9 mouse cellular contexts compared by ENCODE assay signal in the genomic region with DNA sequence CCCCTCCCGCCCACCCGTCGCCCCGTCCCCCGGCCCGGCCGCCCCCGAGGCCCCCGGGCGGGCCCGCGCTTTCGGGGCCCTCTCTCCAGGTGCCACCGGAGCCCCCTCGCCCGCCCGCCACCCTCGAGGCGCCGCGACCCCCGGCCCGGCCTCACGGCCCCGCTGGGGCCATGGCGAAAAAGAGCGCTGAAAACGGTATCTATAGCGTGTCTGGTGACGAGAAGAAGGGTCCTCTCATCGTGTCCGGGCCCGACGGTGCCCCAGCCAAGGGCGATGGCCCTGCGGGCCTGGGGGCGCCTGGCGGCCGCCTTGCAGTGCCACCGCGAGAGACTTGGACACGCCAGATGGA. TPM values are rescaled to one million over a fixed set of nuclear protein-coding genes. Genes with fewer than 3 reads are reported as not detected.
A peak's percentile ranks its signal among the peaks of the same experiment; 100 is the strongest.
DNase-seq lines count a peak whose midpoint lies in the region; ATAC-seq and TF ChIP-seq lines count a peak whose summit lies in the region.
"Had no signal": no experiment of that assay in that cellular context is flagged by ENCODE, and none has a peak within 500 bp of the region (broad histone marks: within the 10 kb centered on the region; RNA-seq: fewer than 3 reads in every experiment).

No protein-coding gene starts in this region.

- no peaks in the 10 kb centered on the region for H3K9me3 ChIP-seq in embryonic facial prominence, embryonic 12.5 days
- no peaks in the 10 kb centered on the region for H3K9me3 ChIP-seq in hindbrain, embryonic 16.5 days (ENCODE audit: control insufficient read depth, low read length)
- H3K9me3 ChIP-seq in midbrain, embryonic 16.5 days (replicated peaks; ENCODE audit: control insufficient read depth, low read length, poor library complexity, severe bottlenecking): no peaks in the 10 kb centered on the region; the same call in 1 of the 2 replicates

- ATAC-seq in embryonic facial prominence, embryonic 12.5 days (ENCODE audit: insufficient number of reproducible peaks, insufficient read depth, low FRiP score, low TSS enrichment): no peak
- ATAC-seq in hindbrain, embryonic 16.5 days: no peak; the same call in 1 of the 2 replicates
- no peak; the same call in 1 of the 2 replicates for ATAC-seq in midbrain, embryonic 16.5 days
- ATAC-seq in erythroid progenitor cell, adult 5-6 weeks (replicated peaks; ENCODE audit: low FRiP score, poor library complexity, severe bottlenecking): no peak

- peak overlapping the region; percentile 78 for H3K9ac ChIP-seq in embryonic facial prominence, embryonic 12.5 days
- peak overlapping the region; percentile 78 for H3K9ac ChIP-seq in hindbrain, embryonic 16.5 days (ENCODE audit: low read depth, low read length)
- peak overlapping the region; percentile 77 for H3K9ac ChIP-seq in midbrain, embryonic 16.5 days (ENCODE audit: low read depth, low read length)

- H3K4me1 ChIP-seq in embryonic facial prominence, embryonic 12.5 days: 0 out of 2 replicates have a peak, but pooled peaks cover 6% of the 10 kb centered on the region
- peaks cover 11% of the 10 kb centered on the region for H3K4me1 ChIP-seq in hindbrain, embryonic 16.5 days (ENCODE audit: control insufficient read depth, insufficient read depth, low read depth, low read length)
- peaks cover 12% of the 10 kb centered on the region for H3K4me1 ChIP-seq in midbrain, embryonic 16.5 days (ENCODE audit: control insufficient read depth, insufficient read depth, low read length)

- peak overlapping the region; percentile 94 for H3K27ac ChIP-seq in layer of hippocampus, adult 2 months
- 0 out of 2 replicates have a peak overlapping the region, but pooled peaks have one; percentile 65 for H3K27ac ChIP-seq in embryonic facial prominence, embryonic 12.5 days
- H3K27ac ChIP-seq in hindbrain, embryonic 16.5 days (ENCODE audit: low read depth, low read length): peak overlapping the region; percentile 76
- peak overlapping the region; percentile 70 for H3K27ac ChIP-seq in midbrain, embryonic 16.5 days (ENCODE audit: low read length)

- peak overlapping the region; percentile 69 for H3K4me3 ChIP-seq in layer of hippocampus, adult 2 months
- peak overlapping the region; percentile 60 for H3K4me3 ChIP-seq in embryonic facial prominence, embryonic 12.5 days
- peak overlapping the region; percentile 63 for H3K4me3 ChIP-seq in hindbrain, embryonic 16.5 days (ENCODE audit: low read length)
- H3K4me3 ChIP-seq in midbrain, embryonic 16.5 days (ENCODE audit: low read depth, low read length): peak overlapping the region; percentile 61

- H3K36me3 ChIP-seq in embryonic facial prominence, embryonic 12.5 days: 0 out of 2 replicates have a peak, but pooled peaks cover 2% of the 10 kb centered on the region
- H3K36me3 ChIP-seq in hindbrain, embryonic 16.5 days (ENCODE audit: control insufficient read depth, insufficient read depth, low read length): no peaks in the 10 kb centered on the region
- H3K36me3 ChIP-seq in midbrain, embryonic 16.5 days (ENCODE audit: control insufficient read depth, insufficient read depth, low read length): 0 out of 2 replicates have a peak, but pooled peaks cover 3% of the 10 kb centered on the region

- peak overlapping the region; percentile 67 for H3K4me2 ChIP-seq in embryonic facial prominence, embryonic 12.5 days (replicated peaks)
- peak overlapping the region; percentile 74 for H3K4me2 ChIP-seq in hindbrain, embryonic 16.5 days (ENCODE audit: low read length)
- H3K4me2 ChIP-seq in midbrain, embryonic 16.5 days (ENCODE audit: low read length): peak overlapping the region; percentile 80

- WGBS in embryonic facial prominence, embryonic 12.5 days: 13% methylated on average over 35 of the region's 42 CpGs
- WGBS in hindbrain, embryonic 16.5 days: 16% methylated on average over 21 of the region's 42 CpGs
- WGBS in midbrain, embryonic 16.5 days: 20% methylated on average over 18 of the region's 42 CpGs

- peaks cover 3% of the 10 kb centered on the region; the same call in 1 of the 2 replicates for H3K27me3 ChIP-seq in embryonic facial prominence, embryonic 12.5 days
- no peaks in the 10 kb centered on the region for H3K27me3 ChIP-seq in hindbrain, embryonic 16.5 days (replicated peaks; ENCODE audit: control insufficient read depth, insufficient read depth, low read length)
- H3K27me3 ChIP-seq in midbrain, embryonic 16.5 days (ENCODE audit: control insufficient read depth, insufficient read depth, low read depth, low read length): no peaks in the 10 kb centered on the region

- no peak for DNase-seq in layer of hippocampus, adult 2 months (ENCODE audit: low spot score in 2 of 2)
- no peak for DNase-seq in layer of hippocampus, adult 9-11 months
- DNase-seq in adrenal gland, postnatal 10 days: no peak
- no peak for DNase-seq in adrenal gland, adult 18-20 months (ENCODE audit: low spot score in 2 of 2)

- TF ChIP-seq CTCF in layer of hippocampus, adult 2 months (conservative IDR thresholded peaks at IDR 0.05): no peak

RNA-seq across cellular contexts. Expression of a gene that starts 0.6 kb away (rescaled TPM):
- 10 to 100 TPM; 95.0 to 95.5 TPM for total RNA-seq in layer of hippocampus, adult 2 months (2021)
- 8.3 and 9.0 TPM in 2 replicates for polyA plus RNA-seq in embryonic facial prominence, embryonic 12.5 days (2016; fragmentation: Nextera tagmentation; extraction: Ambion mirVana)
- polyA plus RNA-seq in hindbrain, embryonic 16.5 days (2015; fragmentation: Nextera tagmentation; extraction: Ambion mirVana): 6.0 and 7.1 TPM in 2 replicates
- polyA plus RNA-seq in midbrain, embryonic 16.5 days (2015; fragmentation: Nextera tagmentation; extraction: Ambion mirVana): 6.6 and 7.3 TPM in 2 replicates
- 10 to 100 TPM; 31.9 to 43.3 TPM for total RNA-seq in adrenal gland, postnatal 10 days (2021)
- 1.3 and 1.4 TPM in 2 replicates for total RNA-seq in erythroid progenitor cell, adult 5-6 weeks (2015; ENCODE audit: low replicate concordance)
- 0.51 TPM in 1 of 2 replicates, not detected in the other for total RNA-seq in erythroid progenitor cell, adult 5-6 weeks (2017; ENCODE audit: low replicate concordance)
- 10 to 100 TPM; 74.5 to 97.7 TPM for total RNA-seq in adrenal gland, adult 18-20 months (2021)

RNA-seq across cellular contexts. Expression of a gene that starts 13.7 kb away (rescaled TPM):
- total RNA-seq in layer of hippocampus, adult 2 months (2021): 100 to 1,000 TPM; 113 to 125 TPM
- polyA plus RNA-seq in embryonic facial prominence, embryonic 12.5 days (2016; fragmentation: Nextera tagmentation; extraction: Ambion mirVana): 13.1 and 13.5 TPM in 2 replicates
- 176 and 194 TPM in 2 replicates for polyA plus RNA-seq in hindbrain, embryonic 16.5 days (2015; fragmentation: Nextera tagmentation; extraction: Ambion mirVana)
- polyA plus RNA-seq in midbrain, embryonic 16.5 days (2015; fragmentation: Nextera tagmentation; extraction: Ambion mirVana): 197 and 208 TPM in 2 replicates
- total RNA-seq in adrenal gland, postnatal 10 days (2021): 10 to 100 TPM in 1 of 2 experiments, 1 to 10 TPM in 1; 5.6 to 13.8 TPM
- total RNA-seq in erythroid progenitor cell, adult 5-6 weeks (2015; ENCODE audit: low replicate concordance): not detected in 2 replicates
- not detected in 2 replicates for total RNA-seq in erythroid progenitor cell, adult 5-6 weeks (2017; ENCODE audit: low replicate concordance)
- total RNA-seq in adrenal gland, adult 18-20 months (2021): 10 to 100 TPM; 10.6 to 11.7 TPM

RNA-seq across cellular contexts. Expression of a gene that starts 34.4 kb away (rescaled TPM):
- under 1 TPM; 0.20 to 0.25 TPM for total RNA-seq in layer of hippocampus, adult 2 months (2021)
- polyA plus RNA-seq in embryonic facial prominence, embryonic 12.5 days (2016; fragmentation: Nextera tagmentation; extraction: Ambion mirVana): 23.2 and 23.7 TPM in 2 replicates
- polyA plus RNA-seq in hindbrain, embryonic 16.5 days (2015; fragmentation: Nextera tagmentation; extraction: Ambion mirVana): 0.67 and 0.84 TPM in 2 replicates
- polyA plus RNA-seq in midbrain, embryonic 16.5 days (2015; fragmentation: Nextera tagmentation; extraction: Ambion mirVana): 0.21 and 0.22 TPM in 2 replicates
- 1 to 10 TPM in 1 of 2 experiments, under 1 TPM in 1; 0.67 to 1.1 TPM for total RNA-seq in adrenal gland, postnatal 10 days (2021)
- total RNA-seq in erythroid progenitor cell, adult 5-6 weeks (2015; ENCODE audit: low replicate concordance): not detected in 2 replicates
- not detected in 2 replicates for total RNA-seq in erythroid progenitor cell, adult 5-6 weeks (2017; ENCODE audit: low replicate concordance)
- under 1 TPM; 0.20 to 0.35 TPM for total RNA-seq in adrenal gland, adult 18-20 months (2021)
- total RNA-seq: gastrocnemius, postnatal 36 days had no signal

RNA-seq across cellular contexts. Expression of a gene that starts 42.4 kb away (rescaled TPM):
- 10 to 100 TPM; 72.3 to 77.8 TPM for total RNA-seq in layer of hippocampus, adult 2 months (2021)
- 164 and 171 TPM in 2 replicates for polyA plus RNA-seq in embryonic facial prominence, embryonic 12.5 days (2016; fragmentation: Nextera tagmentation; extraction: Ambion mirVana)
- 144 and 154 TPM in 2 replicates for polyA plus RNA-seq in hindbrain, embryonic 16.5 days (2015; fragmentation: Nextera tagmentation; extraction: Ambion mirVana)
- polyA plus RNA-seq in midbrain, embryonic 16.5 days (2015; fragmentation: Nextera tagmentation; extraction: Ambion mirVana): 123 and 130 TPM in 2 replicates
- 100 to 1,000 TPM; 233 to 236 TPM for total RNA-seq in adrenal gland, postnatal 10 days (2021)
- 110 and 144 TPM in 2 replicates for total RNA-seq in erythroid progenitor cell, adult 5-6 weeks (2015; ENCODE audit: low replicate concordance)
- 56.3 and 68.2 TPM in 2 replicates for total RNA-seq in erythroid progenitor cell, adult 5-6 weeks (2017; ENCODE audit: low replicate concordance)
- total RNA-seq in adrenal gland, adult 18-20 months (2021): 100 to 1,000 TPM; 289 to 309 TPM

RNA-seq across cellular contexts. Expression of a gene that starts 42.8 kb away (rescaled TPM):
- 10 to 100 TPM; 11.2 to 11.8 TPM for total RNA-seq in layer of hippocampus, adult 2 months (2021)
- 14.9 and 15.1 TPM in 2 replicates for polyA plus RNA-seq in embryonic facial prominence, embryonic 12.5 days (2016; fragmentation: Nextera tagmentation; extraction: Ambion mirVana)
- polyA plus RNA-seq in hindbrain, embryonic 16.5 days (2015; fragmentation: Nextera tagmentation; extraction: Ambion mirVana): 13.1 and 13.2 TPM in 2 replicates
- 10.4 and 11.1 TPM in 2 replicates for polyA plus RNA-seq in midbrain, embryonic 16.5 days (2015; fragmentation: Nextera tagmentation; extraction: Ambion mirVana)
- 10 to 100 TPM; 24.7 to 31.8 TPM for total RNA-seq in adrenal gland, postnatal 10 days (2021)
- total RNA-seq in erythroid progenitor cell, adult 5-6 weeks (2015; ENCODE audit: low replicate concordance): 11.5 and 14.7 TPM in 2 replicates
- 1.7 and 3.8 TPM in 2 replicates for total RNA-seq in erythroid progenitor cell, adult 5-6 weeks (2017; ENCODE audit: low replicate concordance)
- 10 to 100 TPM; 24.0 to 24.3 TPM for total RNA-seq in adrenal gland, adult 18-20 months (2021)

Comparison
In these comparisons a context has a peak if more than half of its experiments do, and no peak if none do; other contexts are left out.
1. RNA of a gene that starts 0.6 kb away (total RNA-seq): 74.5 to 97.7 TPM in adrenal gland, adult 18-20 months, 95.0 to 95.5 TPM in layer of hippocampus, adult 2 months and 31.9 to 43.3 TPM in adrenal gland, postnatal 10 days; 0.51 to 1.4 TPM in erythroid progenitor cell, adult 5-6 weeks; every median in the first group is over 10 times any median in the second.
2. RNA of a gene that starts 13.7 kb away (total RNA-seq): 113 to 125 TPM in layer of hippocampus, adult 2 months; 5.6 to 13.8 TPM in adrenal gland, postnatal 10 days, 10.6 to 11.7 TPM in adrenal gland, adult 18-20 months and not detected in erythroid progenitor cell, adult 5-6 weeks; every median in the first group is over 4 times any median in the second.
3. Peak in every context shown above with its lines, with median percentiles within 50 percentile points of each other: H3K27ac ChIP-seq, H3K4me3 ChIP-seq, H3K4me2 ChIP-seq and H3K9ac ChIP-seq.